Mouse (Mus musculus): Measurements from ENCODE around the gene Ppp1cc. TPM values are rescaled to one million over a fixed set of nuclear protein-coding genes. Genes with fewer than 3 reads are reported as not detected.
"Not testable (repeated sequence)": the region's sequence is repeated elsewhere in the genome, so short reads cannot be mapped to it uniquely, and the experiment has no call there.

The Ppp1cc gene
- polyA plus RNA-seq, 1 experiment = 458 TPM

DNA sequence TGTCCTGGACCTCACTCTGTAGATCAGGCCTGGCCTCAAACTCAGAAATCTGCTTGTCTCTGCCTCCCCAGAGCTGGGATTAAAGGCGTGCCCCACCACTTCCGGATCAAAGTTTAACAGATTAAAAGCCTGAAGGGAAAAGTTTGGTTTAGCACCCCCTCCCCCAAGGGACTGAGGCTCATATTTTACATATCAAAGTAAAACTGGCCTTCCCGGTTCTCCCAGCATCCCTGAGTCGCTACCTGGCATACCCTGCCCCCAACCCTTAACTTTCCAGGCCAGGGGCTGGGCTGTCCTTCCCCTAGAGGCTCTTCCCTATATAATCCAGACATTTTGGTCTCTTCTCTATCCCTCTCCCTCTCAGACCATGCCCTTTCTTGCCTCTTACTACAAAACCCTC lies 8.8 kb upstream of the Ppp1cc start:
- H3K27ac ChIP-seq (ENCODE audit: insufficient read depth, low read length) = peak overlapping the region; percentile 93
- H3K4me3 ChIP-seq (ENCODE audit: low read depth, low read length) = no peak overlapping the region

GRCm38 (mm10) chr5:122152508-122152907 lies 5.6 kb upstream of the Ppp1cc start:
- H3K27me3 ChIP-seq (ENCODE audit: control insufficient read depth, insufficient read depth, low read length, poor library complexity, severe bottlenecking); H3K9ac ChIP-seq (ENCODE audit: low read depth, poor library complexity, severe bottlenecking); H3K27ac ChIP-seq (ENCODE audit: insufficient read depth, low read length); H3K4me3 ChIP-seq (ENCODE audit: low read depth, low read length); H3K36me3 ChIP-seq (ENCODE audit: control insufficient read depth, insufficient read depth, low read length, poor library complexity, severe bottlenecking); H3K9me3 ChIP-seq (replicated peaks; ENCODE audit: control insufficient read depth, insufficient read depth, low read length, poor library complexity, severe bottlenecking): not testable (repeated sequence)
- peaks cover 10% of the 10 kb centered on the region for H3K4me1 ChIP-seq (ENCODE audit: control insufficient read depth, insufficient read depth, low read length)

More for the DNA sequence above, 8.8 kb upstream of the Ppp1cc start:
- no peaks in the 10 kb centered on the region for H3K27me3 ChIP-seq (ENCODE audit: control insufficient read depth, insufficient read depth, low read length, poor library complexity, severe bottlenecking)
- TF ChIP-seq POLR2A (IDR thresholded peaks at IDR 0.05; ENCODE audit: insufficient read depth, low read length) = no peak
- peak; percentile 94 for TF ChIP-seq EP300 (IDR thresholded peaks at IDR 0.05; ENCODE audit: insufficient read depth, low read depth, low read length)
- no peak for TF ChIP-seq CTCF (IDR thresholded peaks at IDR 0.05; ENCODE audit: low read depth, low read length)
- H3K36me3 ChIP-seq (ENCODE audit: control insufficient read depth, insufficient read depth, low read length, poor library complexity, severe bottlenecking) = no peaks in the 10 kb centered on the region
- no peaks in the 10 kb centered on the region for H3K9me3 ChIP-seq (replicated peaks; ENCODE audit: control insufficient read depth, insufficient read depth, low read length, poor library complexity, severe bottlenecking)
- peaks cover 2% of the 10 kb centered on the region for H3K4me1 ChIP-seq (ENCODE audit: control insufficient read depth, insufficient read depth, low read length)
- no peak overlapping the region for H3K9ac ChIP-seq (ENCODE audit: low read depth, poor library complexity, severe bottlenecking)

GRCm38 (mm10) chr5:122154006-122154405 lies 4.1 kb upstream of the Ppp1cc start:
- H3K9me3 ChIP-seq (replicated peaks; ENCODE audit: control insufficient read depth, insufficient read depth, low read length, poor library complexity, severe bottlenecking) = no peaks in the 10 kb centered on the region
- no peaks in the 10 kb centered on the region for H3K27me3 ChIP-seq (ENCODE audit: control insufficient read depth, insufficient read depth, low read length, poor library complexity, severe bottlenecking)
- H3K36me3 ChIP-seq (ENCODE audit: control insufficient read depth, insufficient read depth, low read length, poor library complexity, severe bottlenecking) = no peaks in the 10 kb centered on the region
- H3K9ac ChIP-seq (ENCODE audit: low read depth, poor library complexity, severe bottlenecking) = no peak overlapping the region; the same call in 1 of the 2 replicates
- peaks cover 10% of the 10 kb centered on the region for H3K4me1 ChIP-seq (ENCODE audit: control insufficient read depth, insufficient read depth, low read length)
- H3K4me3 ChIP-seq (ENCODE audit: low read depth, low read length) = no peak overlapping the region
- no peak for TF ChIP-seq CTCF (IDR thresholded peaks at IDR 0.05; ENCODE audit: low read depth, low read length)
- TF ChIP-seq POLR2A (IDR thresholded peaks at IDR 0.05; ENCODE audit: insufficient read depth, low read length) = no peak
- no peak for TF ChIP-seq EP300 (IDR thresholded peaks at IDR 0.05; ENCODE audit: insufficient read depth, low read depth, low read length)
- no peak overlapping the region for H3K27ac ChIP-seq (ENCODE audit: insufficient read depth, low read length)

DNA sequence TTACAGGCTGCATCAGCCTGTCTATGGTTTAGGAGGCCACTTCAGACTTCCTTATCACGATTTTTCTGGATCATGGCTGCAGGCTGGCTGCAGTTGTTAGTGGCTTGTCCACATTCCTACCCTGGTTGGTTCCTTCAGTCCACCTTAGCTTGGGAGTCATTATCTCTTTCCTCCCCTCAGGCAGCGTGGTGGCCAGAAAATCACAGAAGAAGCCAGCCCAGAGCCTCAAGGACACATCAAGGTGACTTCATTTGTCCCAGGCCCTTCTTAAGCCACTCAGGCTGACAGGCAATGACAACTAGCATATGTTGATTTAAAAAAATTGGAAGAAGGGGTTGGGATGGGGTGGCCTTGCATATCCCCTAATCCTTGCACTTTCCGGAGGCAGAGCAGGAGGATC lies 3.3 kb upstream of the Ppp1cc start:
- H3K4me3 ChIP-seq (ENCODE audit: low read depth, low read length) = no peak overlapping the region
- H3K9me3 ChIP-seq (replicated peaks; ENCODE audit: control insufficient read depth, insufficient read depth, low read length, poor library complexity, severe bottlenecking) = no peaks in the 10 kb centered on the region
- peaks cover 7% of the 10 kb centered on the region for H3K36me3 ChIP-seq (ENCODE audit: control insufficient read depth, insufficient read depth, low read length, poor library complexity, severe bottlenecking)
- H3K27me3 ChIP-seq (ENCODE audit: control insufficient read depth, insufficient read depth, low read length, poor library complexity, severe bottlenecking) = no peaks in the 10 kb centered on the region
- no peak for TF ChIP-seq CTCF (IDR thresholded peaks at IDR 0.05; ENCODE audit: low read depth, low read length)
- TF ChIP-seq POLR2A (IDR thresholded peaks at IDR 0.05; ENCODE audit: insufficient read depth, low read length) = no peak
- TF ChIP-seq EP300 (IDR thresholded peaks at IDR 0.05; ENCODE audit: insufficient read depth, low read depth, low read length) = 0 out of 2 replicates have a peak, but pooled peaks have one; percentile 0
- peak overlapping the region; percentile 21 for H3K27ac ChIP-seq (ENCODE audit: insufficient read depth, low read length)
- H3K9ac ChIP-seq (ENCODE audit: low read depth, poor library complexity, severe bottlenecking) = no peak overlapping the region
- peaks cover 10% of the 10 kb centered on the region for H3K4me1 ChIP-seq (ENCODE audit: control insufficient read depth, insufficient read depth, low read length)

GRCm38 (mm10) chr5:122155613-122156012 lies 2.5 kb upstream of the Ppp1cc start:
- Histone ChIP-seq H3K9ac (ENCODE audit: low read depth, poor library complexity, severe bottlenecking) (no peak overlapping the region), H3K36me3 (ENCODE audit: control insufficient read depth, insufficient read depth, low read length, poor library complexity, severe bottlenecking) (peaks cover 15% of the 10 kb centered on the region), H3K27ac (ENCODE audit: insufficient read depth, low read length) (0 out of 2 replicates have a peak overlapping the region, but pooled peaks have one; percentile 18), H3K9me3 (replicated peaks; ENCODE audit: control insufficient read depth, insufficient read depth, low read length, poor library complexity, severe bottlenecking) (no peaks in the 10 kb centered on the region), H3K27me3 (ENCODE audit: control insufficient read depth, insufficient read depth, low read length, poor library complexity, severe bottlenecking) (no peaks in the 10 kb centered on the region), H3K4me3 (ENCODE audit: low read depth, low read length) (no peak overlapping the region), H3K4me1 (ENCODE audit: control insufficient read depth, insufficient read depth, low read length) (peaks cover 10% of the 10 kb centered on the region)
- TF ChIP-seq EP300 (IDR thresholded peaks at IDR 0.05; ENCODE audit: insufficient read depth, low read depth, low read length) (no peak), CTCF (IDR thresholded peaks at IDR 0.05; ENCODE audit: low read depth, low read length) (no peak), POLR2A (IDR thresholded peaks at IDR 0.05; ENCODE audit: insufficient read depth, low read length) (no peak)

- peaks cover 8% of the 10 kb centered on the region for H3K4me1 ChIP-seq (ENCODE audit: control insufficient read depth, insufficient read depth, low read length)
- H3K27me3 ChIP-seq (ENCODE audit: control insufficient read depth, insufficient read depth, low read length, poor library complexity, severe bottlenecking) = no peaks in the 10 kb centered on the region
- H3K9ac ChIP-seq (ENCODE audit: low read depth, poor library complexity, severe bottlenecking) = peak overlapping the region; percentile 72; the same call in 1 of the 2 replicates
- H3K9me3 ChIP-seq (replicated peaks; ENCODE audit: control insufficient read depth, insufficient read depth, low read length, poor library complexity, severe bottlenecking) = no peaks in the 10 kb centered on the region
- H3K27ac ChIP-seq (ENCODE audit: insufficient read depth, low read length) = peak overlapping the region; percentile 33
- H3K4me3 ChIP-seq (ENCODE audit: low read depth, low read length) = no peak overlapping the region
- H3K36me3 ChIP-seq (ENCODE audit: control insufficient read depth, insufficient read depth, low read length, poor library complexity, severe bottlenecking) = peaks cover 21% of the 10 kb centered on the region
- no peak for TF ChIP-seq POLR2A (IDR thresholded peaks at IDR 0.05; ENCODE audit: insufficient read depth, low read length)
- TF ChIP-seq EP300 (IDR thresholded peaks at IDR 0.05; ENCODE audit: insufficient read depth, low read depth, low read length) = no peak
- no peak for TF ChIP-seq CTCF (IDR thresholded peaks at IDR 0.05; ENCODE audit: low read depth, low read length)
Observed at GRCm38 (mm10) chr5:122156486-122156885, 1.6 kb upstream of the Ppp1cc start.
